Comparison of ENCODE assay signal across 10 mouse cellular contexts in genomic region chr11:98949958-98950460, GRCm38 (mm10). TPM values are rescaled to one million over a fixed set of nuclear protein-coding genes. Genes with fewer than 3 reads are reported as not detected.
DNase-seq lines count a peak whose midpoint lies in the region; ATAC-seq lines count a peak whose summit lies in the region.
"Had no signal": no experiment of that assay in that cellular context is flagged by ENCODE, and none has a peak within 500 bp of the region (broad histone marks: within the 10 kb centered on the region; RNA-seq: fewer than 3 reads in every experiment).

No protein-coding gene starts in this region.

- peak; percentile 79 for DNase-seq in adrenal gland, postnatal 10 days
- DNase-seq in adrenal gland, adult 8-10 months = no peak
- DNase-seq in limb, embryonic 10.5 days (ENCODE audit: low spot score) = no peak
- DNase-seq in right cerebral cortex, postnatal 4 days = no peak

- no peaks in the 10 kb centered on the region for H3K9me3 ChIP-seq in liver, embryonic 15.5 days (replicated peaks)
- H3K9me3 ChIP-seq in liver, embryonic 12.5 days (replicated peaks) = no peaks in the 10 kb centered on the region
- H3K9me3 ChIP-seq in embryonic facial prominence, embryonic 13.5 days = no peaks in the 10 kb centered on the region
- no peaks in the 10 kb centered on the region for H3K9me3 ChIP-seq in limb, embryonic 10.5 days (replicated peaks)
- H3K9me3 ChIP-seq in forebrain, embryonic 12.5 days = no peaks in the 10 kb centered on the region
- H3K9me3 ChIP-seq: embryonic facial prominence, embryonic 15.5 days had no signal

- H3K4me3 ChIP-seq in liver, embryonic 15.5 days (replicated peaks) = no peak overlapping the region
- H3K4me3 ChIP-seq in liver, embryonic 12.5 days = no peak overlapping the region
- H3K4me3 ChIP-seq in embryonic facial prominence, embryonic 13.5 days = no peak overlapping the region
- no peak overlapping the region for H3K4me3 ChIP-seq in limb, embryonic 10.5 days
- no peak overlapping the region for H3K4me3 ChIP-seq in forebrain, embryonic 12.5 days (replicated peaks)
- H3K4me3 ChIP-seq: embryonic facial prominence, embryonic 15.5 days had no signal

- no peaks in the 10 kb centered on the region for H3K36me3 ChIP-seq in liver, embryonic 15.5 days (replicated peaks)
- H3K36me3 ChIP-seq in liver, embryonic 12.5 days = peaks cover 7% of the 10 kb centered on the region; the same call in 1 of the 2 replicates
- peaks cover 44% of the 10 kb centered on the region for H3K36me3 ChIP-seq in embryonic facial prominence, embryonic 13.5 days
- H3K36me3 ChIP-seq in limb, embryonic 10.5 days = peaks cover 66% of the 10 kb centered on the region
- 0 out of 2 replicates have a peak, but pooled peaks cover 5% of the 10 kb centered on the region for H3K36me3 ChIP-seq in forebrain, embryonic 12.5 days (replicated peaks)

- 78% methylated on average over 7 of the region's 7 CpGs for WGBS in liver, embryonic 15.5 days (ENCODE audit: insufficient replicate concordance)
- WGBS in liver, embryonic 12.5 days (ENCODE audit: insufficient replicate concordance) = 80% methylated on average over 7 of the region's 7 CpGs
- 84% methylated on average over 7 of the region's 7 CpGs for WGBS in embryonic facial prominence, embryonic 13.5 days
- 89% methylated on average over 7 of the region's 7 CpGs for WGBS in limb, embryonic 10.5 days
- WGBS in forebrain, embryonic 12.5 days = 83% methylated on average over 7 of the region's 7 CpGs

- H3K27me3 ChIP-seq in liver, embryonic 15.5 days = no peaks in the 10 kb centered on the region
- H3K27me3 ChIP-seq in liver, embryonic 12.5 days (replicated peaks) = peaks cover 25% of the 10 kb centered on the region
- H3K27me3 ChIP-seq in embryonic facial prominence, embryonic 13.5 days = no peaks in the 10 kb centered on the region
- no peaks in the 10 kb centered on the region for H3K27me3 ChIP-seq in limb, embryonic 10.5 days (ENCODE audit: low read depth, poor library complexity, severe bottlenecking)
- H3K27me3 ChIP-seq in forebrain, embryonic 12.5 days = no peaks in the 10 kb centered on the region
- H3K27me3 ChIP-seq: embryonic facial prominence, embryonic 15.5 days had no signal

- H3K4me1 ChIP-seq in liver, embryonic 15.5 days (replicated peaks) = peaks cover 92% of the 10 kb centered on the region
- peaks cover 79% of the 10 kb centered on the region for H3K4me1 ChIP-seq in liver, embryonic 12.5 days
- H3K4me1 ChIP-seq in embryonic facial prominence, embryonic 13.5 days = peaks cover 93% of the 10 kb centered on the region
- peaks cover 76% of the 10 kb centered on the region for H3K4me1 ChIP-seq in limb, embryonic 10.5 days
- peaks cover 44% of the 10 kb centered on the region for H3K4me1 ChIP-seq in forebrain, embryonic 12.5 days

- H3K9ac ChIP-seq in liver, embryonic 15.5 days = no peak overlapping the region
- no peak overlapping the region for H3K9ac ChIP-seq in liver, embryonic 12.5 days
- no peak overlapping the region for H3K9ac ChIP-seq in embryonic facial prominence, embryonic 13.5 days
- H3K9ac ChIP-seq in forebrain, embryonic 12.5 days = no peak overlapping the region

- peak overlapping the region; percentile 31; the same call in 1 of the 2 replicates for H3K27ac ChIP-seq in liver, embryonic 15.5 days (replicated peaks)
- no peak overlapping the region for H3K27ac ChIP-seq in liver, embryonic 12.5 days
- H3K27ac ChIP-seq in embryonic facial prominence, embryonic 13.5 days = 0 out of 2 replicates have a peak overlapping the region, but pooled peaks have one; percentile 22
- H3K27ac ChIP-seq in limb, embryonic 10.5 days = peak overlapping the region; percentile 12; the same call in 1 of the 2 replicates
- no peak overlapping the region for H3K27ac ChIP-seq in forebrain, embryonic 12.5 days

- H3K4me2 ChIP-seq in liver, embryonic 15.5 days = no peak overlapping the region
- no peak overlapping the region for H3K4me2 ChIP-seq in liver, embryonic 12.5 days
- no peak overlapping the region for H3K4me2 ChIP-seq in embryonic facial prominence, embryonic 13.5 days
- H3K4me2 ChIP-seq in forebrain, embryonic 12.5 days = no peak overlapping the region
- H3K4me2 ChIP-seq: embryonic facial prominence, embryonic 15.5 days had no signal

- ATAC-seq in liver, embryonic 15.5 days (ENCODE audit: insufficient read depth) = no peak
- no peak for ATAC-seq in liver, embryonic 12.5 days
- ATAC-seq in embryonic facial prominence, embryonic 13.5 days (ENCODE audit: insufficient number of reproducible peaks, insufficient read depth, low FRiP score, low TSS enrichment, low read depth) = no peak
- no peak for ATAC-seq in forebrain, embryonic 12.5 days (ENCODE audit: low FRiP score)

RNA-seq across cellular contexts. Expression of gene Rara, which starts 22.4 kb away (rescaled TPM):
- total RNA-seq in adrenal gland, postnatal 10 days (2021) = 10 to 100 TPM; 26.2 to 34.7 TPM
- total RNA-seq in adrenal gland, adult 8-10 months (2022) = 10 to 100 TPM; 21.3 to 36.8 (median 30.8) TPM
- 4.4 and 4.5 TPM in 2 replicates for polyA plus RNA-seq in liver, embryonic 15.5 days (2015; fragmentation: Nextera tagmentation; extraction: Ambion mirVana)
- polyA plus RNA-seq in liver, embryonic 12.5 days (2016; fragmentation: Nextera tagmentation; extraction: Ambion mirVana) = 6.8 and 7.1 TPM in 2 replicates
- 39.4 and 44.7 TPM in 2 replicates for polyA plus RNA-seq in embryonic facial prominence, embryonic 13.5 days (2015; fragmentation: Nextera tagmentation; extraction: Ambion mirVana)
- polyA plus RNA-seq in limb, embryonic 10.5 days (2016; fragmentation: Nextera tagmentation; extraction: Ambion mirVana) = 38.4 and 43.7 TPM in 2 replicates
- polyA plus RNA-seq in forebrain, embryonic 12.5 days (2016; fragmentation: Nextera tagmentation; extraction: Ambion mirVana) = 14.0 and 16.4 TPM in 2 replicates

RNA-seq across cellular contexts. Expression of gene Gjd3, which starts 32.8 kb away (rescaled TPM):
- total RNA-seq in adrenal gland, postnatal 10 days (2021) = under 1 TPM; 0.45 to 0.73 TPM
- not detected for total RNA-seq in adrenal gland, adult 8-10 months (2022)
- not detected in 2 replicates for polyA plus RNA-seq in liver, embryonic 15.5 days (2015; fragmentation: Nextera tagmentation; extraction: Ambion mirVana)
- not detected in 2 replicates for polyA plus RNA-seq in liver, embryonic 12.5 days (2016; fragmentation: Nextera tagmentation; extraction: Ambion mirVana)
- 0.34 and 0.44 TPM in 2 replicates for polyA plus RNA-seq in embryonic facial prominence, embryonic 13.5 days (2015; fragmentation: Nextera tagmentation; extraction: Ambion mirVana)
- 0.24 and 0.29 TPM in 2 replicates for polyA plus RNA-seq in limb, embryonic 10.5 days (2016; fragmentation: Nextera tagmentation; extraction: Ambion mirVana)
- 0.24 and 0.47 TPM in 2 replicates for polyA plus RNA-seq in forebrain, embryonic 12.5 days (2016; fragmentation: Nextera tagmentation; extraction: Ambion mirVana)
- polyA plus RNA-seq: stomach, embryonic 14.5 days had no signal

RNA-seq across cellular contexts. Expression of gene Cdc6, which starts 42.4 kb away (rescaled TPM):
- total RNA-seq in adrenal gland, postnatal 10 days (2021) = 1 to 10 TPM; 3.8 to 6.5 TPM
- total RNA-seq in adrenal gland, adult 8-10 months (2022) = under 1 TPM; 0.20 to 0.95 (median 0.72) TPM
- 54.6 and 58.0 TPM in 2 replicates for polyA plus RNA-seq in liver, embryonic 15.5 days (2015; fragmentation: Nextera tagmentation; extraction: Ambion mirVana)
- polyA plus RNA-seq in liver, embryonic 12.5 days (2016; fragmentation: Nextera tagmentation; extraction: Ambion mirVana) = 86.5 and 89.9 TPM in 2 replicates
- polyA plus RNA-seq in embryonic facial prominence, embryonic 13.5 days (2015; fragmentation: Nextera tagmentation; extraction: Ambion mirVana) = 26.9 and 31.5 TPM in 2 replicates
- 69.9 and 79.5 TPM in 2 replicates for polyA plus RNA-seq in limb, embryonic 10.5 days (2016; fragmentation: Nextera tagmentation; extraction: Ambion mirVana)
- 38.0 and 43.1 TPM in 2 replicates for polyA plus RNA-seq in forebrain, embryonic 12.5 days (2016; fragmentation: Nextera tagmentation; extraction: Ambion mirVana)

Comparison
In these comparisons a context has a peak if more than half of its experiments do, and no peak if none do; other contexts are left out.
1. H3K27ac ChIP-seq: peak in liver, embryonic 15.5 days (single experiment), embryonic facial prominence, embryonic 13.5 days (single experiment) and limb, embryonic 10.5 days (single experiment); none in liver, embryonic 12.5 days (single experiment) and forebrain, embryonic 12.5 days (single experiment).